Mouse (Mus musculus) mouse embryonic stem cell (cell line): ENCODE data around the gene Egf.

Experiments used
- in situ Hi-C, 2 experiments: fragments of 300-500 bp; cut with MboI; formaldehyde crosslinking; loops; 1 replicate in 1 of 2; 3 replicates in 1 of 2; pipeline ENCODE4 v1.14.3; 2019 to 2020; ENCODE audit warnings: low sequenced_read_pairs in 2 of 2, low pct_unique_long_range_greater_than_20kb in 1 of 2, mixed read lengths in 1 of 2; ENCODE audit not compliant: unreplicated experiment in 1 of 2

The Egf gene

GRCm38 (mm10) chr3:129724961-129725501 lies 30.1 kb downstream of the Egf start:
- in situ Hi-C loops: no loop called here

- in situ Hi-C loops: no loop called here
Measured at GRCm38 (mm10) chr3:129724505-129724904, 30.6 kb downstream of the Egf start.

- in situ Hi-C loops: no loop called here
Measured at GRCm38 (mm10) chr3:129723311-129723710, 31.8 kb downstream of the Egf start.

GRCm38 (mm10) chr3:129714542-129715145 lies 40.5 kb downstream of the Egf start:
- in situ Hi-C loops: no loop called here

- in situ Hi-C loops: no loop called here
Measured at GRCm38 (mm10) chr3:129708157-129708556, 47.0 kb downstream of the Egf start.

- in situ Hi-C loops: no loop called here
Measured at GRCm38 (mm10) chr3:129698882-129699281, 56.2 kb downstream of the Egf start.

GRCm38 (mm10) chr3:129698365-129698764 lies 56.8 kb downstream of the Egf start:
- in situ Hi-C loops: no loop called here

GRCm38 (mm10) chr3:129697691-129698090 lies 57.4 kb downstream of the Egf start:
- in situ Hi-C loops: no loop called here

GRCm38 (mm10) chr3:129695943-129696342 lies 59.2 kb downstream of the Egf start:
- in situ Hi-C loops: no loop called here

GRCm38 (mm10) chr3:129693581-129693980 lies 61.5 kb downstream of the Egf start:
- in situ Hi-C loops: no loop called here

GRCm38 (mm10) chr3:129692816-129693215 lies 62.3 kb downstream of the Egf start:
- in situ Hi-C loops: no loop called here

GRCm38 (mm10) chr3:129687429-129687828 lies 67.7 kb downstream of the Egf start:
- in situ Hi-C loops: loop anchor here (5.0 to 10.0 kb wide), 2 partner anchors 383 to 385 kb away; no protein-coding TSS in a partner anchor

- in situ Hi-C loops: loop anchor here (5.0 to 10.0 kb wide), 2 partner anchors 382 to 385 kb away; no protein-coding TSS in a partner anchor
Measured at GRCm38 (mm10) chr3:129686698-129687333, 68.3 kb downstream of the Egf start.

- in situ Hi-C loops: loop anchor here (5.0 to 10.0 kb wide), 2 partner anchors 381 to 384 kb away; no protein-coding TSS in a partner anchor
Measured at GRCm38 (mm10) chr3:129686196-129686595, 68.9 kb downstream of the Egf start.

GRCm38 (mm10) chr3:129683060-129683679 lies 71.9 kb downstream of the Egf start:
- in situ Hi-C loops: loop anchor here in 1 of 2 experiments (10.0 kb wide), 1 partner anchor 378 kb away; no protein-coding TSS in a partner anchor

- in situ Hi-C loops: loop anchor here in 1 of 2 experiments (10.0 kb wide), 1 partner anchor 378 kb away; no protein-coding TSS in a partner anchor
Measured at GRCm38 (mm10) chr3:129682389-129682788, 72.7 kb downstream of the Egf start.

- in situ Hi-C loops: loop anchor here in 1 of 2 experiments (10.0 kb wide), 1 partner anchor 377 kb away; no protein-coding TSS in a partner anchor
Measured at GRCm38 (mm10) chr3:129681841-129682240, 73.3 kb downstream of the Egf start.

GRCm38 (mm10) chr3:129680258-129680657 lies 74.9 kb downstream of the Egf start:
- in situ Hi-C loops: loop anchor here in 1 of 2 experiments (10.0 kb wide), 1 partner anchor 375 kb away; no protein-coding TSS in a partner anchor

- in situ Hi-C loops: no loop called here
Measured at GRCm38 (mm10) chr3:129675923-129676322, 79.2 kb downstream of the Egf start.
